Mouse (Mus musculus) kidney, postnatal 0 days (tissue): ENCODE data around the gene 9930021J03Rik. TPM values are rescaled to one million over a fixed set of nuclear protein-coding genes. Genes with fewer than 3 reads are reported as not detected.
A peak's percentile ranks its signal among the peaks of the same experiment; 100 is the strongest.

ENCODE experiments used
- ATAC-seq: fragments of 200-750 bp; cut with Nextera tagmentation; replicated peaks from 2 replicates; pipeline ENCODE4 v1.8.0; 2017; ENCODE audit warnings: low read depth, moderate number of reproducible peaks, moderate TSS enrichment, moderate library complexity; ENCODE audit not compliant: low FRiP score
- DNase-seq: peaks from one replicate; pipeline ENCODE4 v3.0.0-alpha.2; 2016; ENCODE audit warnings: low spot score
- H3K27ac ChIP-seq: fragments of 300-500 bp; sonication (generic); 2 replicates; pipeline ENCODE4 v1.5.1; 2014; ENCODE audit warnings: mild to moderate bottlenecking
- H3K27me3 ChIP-seq: fragments of 300-500 bp; sonication (generic); 2 replicates; pipeline ENCODE4 v1.6.1; 2014; ENCODE audit warnings: low read length, mixed read lengths; ENCODE audit not compliant: insufficient read depth
- H3K36me3 ChIP-seq: fragments of 300-500 bp; sonication (generic); 2 replicates; pipeline ENCODE4 v1.6.1; 2014; ENCODE audit warnings: low read length, mixed read lengths; ENCODE audit not compliant: insufficient read depth
- H3K4me1 ChIP-seq: fragments of 300-500 bp; sonication (generic); replicated peaks from 2 replicates; pipeline ENCODE4 v1.6.1; 2014; ENCODE audit warnings: antibody characterized with exemption, low read length, mixed read lengths; ENCODE audit not compliant: insufficient read depth
- H3K4me2 ChIP-seq: fragments of 300-500 bp; sonication (generic); 2 replicates; pipeline ENCODE4 v1.6.1; 2014; ENCODE audit warnings: mild to moderate bottlenecking, low read length, moderate library complexity, mixed read lengths
- H3K4me3 ChIP-seq: fragments of 300-500 bp; sonication (generic); replicated peaks from 2 replicates; pipeline ENCODE4 v1.5.1; 2014; ENCODE audit warnings: low read depth, low read length
- H3K9ac ChIP-seq: fragments of 300-500 bp; sonication (generic); 2 replicates; pipeline ENCODE4 v1.6.1; 2014; ENCODE audit warnings: low read depth, low read length
- H3K9me3 ChIP-seq: fragments of 300-500 bp; sonication (generic); replicated peaks from 2 replicates; pipeline ENCODE4 v1.6.1; 2016; ENCODE audit warnings: low read length, inconsistent platforms, mixed read lengths
- CTCF ChIP-seq: IDR thresholded peaks from 2 replicates; pipeline ENCODE4 v1.5.1; 2016; ENCODE audit warnings: antibody characterized with exemption, low read depth, mild to moderate bottlenecking, moderate library complexity
- WGBS: fragments of 180-500 bp; shearing (Covaris S2); extraction: QIAGEN DNeasy Blood & Tissue Kit; methylation state at CpG from one replicate; pipeline ENCODE4 v1.1.7; 2014; 5-methylcytosine and 5-hydroxymethylcytosine counted together
- polyA plus RNA-seq: library from polyadenylated mRNA; unstranded; fragments of >200 nt; fragmentation: Nextera tagmentation; extraction: Ambion mirVana; gene quantifications from 2 replicates; pipeline ENCODE4 v1.2.1, GENCODE M21; 2015

The 9930021J03Rik gene
- polyA plus RNA-seq, 1 experiment from 2014 or later: 5.9 TPM

DNA sequence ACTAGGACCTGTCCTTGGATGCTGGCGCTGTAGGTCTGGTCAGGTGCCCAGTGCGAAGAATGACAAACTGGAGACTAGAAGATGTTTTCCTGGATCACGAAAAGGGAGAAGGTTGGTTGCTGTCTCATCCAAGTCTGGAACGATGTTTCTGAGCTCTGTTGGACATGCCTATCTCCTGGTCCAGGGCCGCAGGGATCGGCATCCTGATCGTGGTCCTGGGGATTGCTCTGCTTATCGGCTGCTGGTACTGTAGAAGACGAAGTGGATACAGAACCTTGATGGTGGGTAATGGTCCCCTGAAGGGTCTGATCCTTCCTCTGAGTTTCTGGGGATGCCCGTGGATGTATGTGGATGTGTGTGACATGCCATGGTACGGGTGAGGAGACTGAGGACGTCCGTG is 101.4 kb downstream of the 9930021J03Rik start:
- no peak for DNase-seq
- Histone ChIP-seq H3K4me2 (no peak overlapping the region), H3K9ac (no peak overlapping the region), H3K27ac (no peak overlapping the region), H3K27me3 (no peaks in the 10 kb centered on the region), H3K36me3 (no peaks in the 10 kb centered on the region), H3K9me3 (no peaks in the 10 kb centered on the region), H3K4me1 (no peaks in the 10 kb centered on the region), H3K4me3 (no peak overlapping the region)
- TF ChIP-seq CTCF: no peak
- WGBS: 96% methylated on average over 13 of the region's 13 CpGs
- no peak for ATAC-seq

DNA sequence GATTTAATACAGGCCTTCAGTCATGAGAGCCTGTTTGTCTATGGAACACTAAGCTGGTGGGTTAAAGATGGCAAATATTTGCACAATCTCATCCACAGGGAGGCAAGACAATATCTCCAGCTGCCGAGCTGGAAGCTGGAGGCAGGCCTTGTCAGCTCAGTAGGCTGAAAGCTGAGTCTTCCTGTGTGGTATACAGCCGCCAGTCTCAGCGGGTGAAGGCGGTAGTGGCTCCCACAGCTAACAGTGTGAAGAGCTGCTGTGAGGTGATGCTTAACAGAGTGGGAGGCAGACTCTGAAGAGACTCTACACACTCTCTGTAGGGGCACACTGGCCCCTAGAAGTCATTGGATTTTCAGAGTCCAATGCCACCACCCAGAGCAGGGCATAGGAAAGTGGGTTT is 104.1 kb downstream of the 9930021J03Rik start:
- Histone ChIP-seq H3K9ac (no peak overlapping the region), H3K4me3 (no peak overlapping the region), H3K4me2 (no peak overlapping the region), H3K4me1 (no peaks in the 10 kb centered on the region), H3K36me3 (no peaks in the 10 kb centered on the region), H3K9me3 (no peaks in the 10 kb centered on the region), H3K27me3 (no peaks in the 10 kb centered on the region), H3K27ac (no peak overlapping the region)
- no peak for DNase-seq
- no peak for ATAC-seq
- 67% methylated on average over 4 of the region's 4 CpGs for WGBS
- no peak for TF ChIP-seq CTCF

GRCm38 (mm10) chr19:29697245-29697874 is 108.4 kb downstream of the 9930021J03Rik start, which contains the start of gene Mlana:
Gene Mlana, plus strand, starts transcription at chr19:29697824.
- peak; percentile 27 for DNase-seq
- WGBS: 46% methylated on average over 3 of the region's 3 CpGs
- TF ChIP-seq CTCF: no peak

GRCm38 (mm10) chr19:29696840-29697239 is 108.9 kb downstream of the 9930021J03Rik start:
- no peak for ATAC-seq
- TF ChIP-seq CTCF: no peak

More at GRCm38 (mm10) chr19:29697245-29697874, 108.4 kb downstream of the 9930021J03Rik start, which contains the start of gene Mlana:
- no peak within 1 kb of the TSS for H3K4me2 ChIP-seq
- no peak within 1 kb of the TSS for H3K4me3 ChIP-seq
- ATAC-seq: no peak
- H3K27me3 ChIP-seq: no peaks in the 10 kb centered on the region
- no peaks in the 10 kb centered on the region for H3K36me3 ChIP-seq
- H3K9me3 ChIP-seq: no peaks in the 10 kb centered on the region
- H3K9ac ChIP-seq: no peak within 1 kb of the TSS
- H3K27ac ChIP-seq: no peak within 1 kb of the TSS
- H3K4me1 ChIP-seq: no peaks in the 10 kb centered on the region

GRCm38 (mm10) chr19:29696309-29696708 is 109.5 kb downstream of the 9930021J03Rik start:
- no peak for TF ChIP-seq CTCF
- Histone ChIP-seq H3K9me3 (no peaks in the 10 kb centered on the region), H3K4me2 (no peak overlapping the region), H3K36me3 (no peaks in the 10 kb centered on the region), H3K4me3 (no peak overlapping the region), H3K9ac (no peak overlapping the region), H3K27ac (no peak overlapping the region), H3K27me3 (no peaks in the 10 kb centered on the region), H3K4me1 (no peaks in the 10 kb centered on the region)
- ATAC-seq: no peak
- 93% methylated on average over 4 of the region's 4 CpGs for WGBS
- no peak for DNase-seq

More at GRCm38 (mm10) chr19:29696840-29697239, 108.9 kb downstream of the 9930021J03Rik start:
- Histone ChIP-seq H3K36me3 (no peaks in the 10 kb centered on the region), H3K4me3 (no peak overlapping the region), H3K9ac (no peak overlapping the region), H3K4me2 (no peak overlapping the region), H3K4me1 (no peaks in the 10 kb centered on the region), H3K27me3 (no peaks in the 10 kb centered on the region), H3K27ac (no peak overlapping the region), H3K9me3 (no peaks in the 10 kb centered on the region)
- no peak for DNase-seq

- Histone ChIP-seq H3K4me2 (no peak overlapping the region), H3K9ac (no peak overlapping the region), H3K27me3 (no peaks in the 10 kb centered on the region), H3K27ac (no peak overlapping the region), H3K4me3 (no peak overlapping the region), H3K9me3 (no peaks in the 10 kb centered on the region), H3K36me3 (no peaks in the 10 kb centered on the region), H3K4me1 (no peaks in the 10 kb centered on the region)
- TF ChIP-seq CTCF: no peak
- 92% methylated on average over 10 of the region's 10 CpGs for WGBS
- DNase-seq (no peak), ATAC-seq (no peak)
Measured at GRCm38 (mm10) chr19:29695071-29695470, 110.7 kb downstream of the 9930021J03Rik start.
